Mouse (Mus musculus) urinary bladder, postnatal 4 days (tissue): Measurements from ENCODE around the gene Adgrg6.

ENCODE experiments used
- DNase-seq, 2 experiments: peaks; one replicate each; pipeline ENCODE4 v3.0.0; 2021 to 2022; ENCODE audit warnings: low spot score in 2 of 2

The Adgrg6 gene

GRCm38 (mm10) chr10:14391025-14391639, 154.3 kb downstream of the Adgrg6 start:
- peak; percentile 27 to 61 for DNase-seq

GRCm38 (mm10) chr10:14385574-14385973, 159.9 kb downstream of the Adgrg6 start:
- DNase-seq = no peak

- peak in 1 of 2 experiments; percentile 36 for DNase-seq
Observed at GRCm38 (mm10) chr10:14365065-14365589, 180.3 kb downstream of the Adgrg6 start.

GRCm38 (mm10) chr10:14363226-14363625, 182.2 kb downstream of the Adgrg6 start:
- no peak for DNase-seq

- DNase-seq = no peak
Observed at GRCm38 (mm10) chr10:14358271-14358670, 187.2 kb downstream of the Adgrg6 start.
